Mouse (Mus musculus) frontal cortex, postnatal 25 days (tissue): ENCODE measurements around the gene Tbc1d2b.

Experiments used
- DNase-seq, 2 experiments: peaks; one replicate each; pipeline ENCODE4 v3.0.0; 2022; ENCODE audit warnings: low spot score in 2 of 2

The Tbc1d2b gene

GRCm38 (mm10) chr9:90265322-90266039 is 5.1 kb downstream of the Tbc1d2b start:
- DNase-seq = no peak

GRCm38 (mm10) chr9:90263340-90263679 is 7.3 kb downstream of the Tbc1d2b start:
- no peak for DNase-seq

- no peak for DNase-seq
These were observed 7.8 kb downstream of the Tbc1d2b start for GRCm38 (mm10) chr9:90262591-90263339.

- no peak for DNase-seq
These were observed 8.5 kb downstream of the Tbc1d2b start for GRCm38 (mm10) chr9:90262063-90262462.

- no peak for DNase-seq
These were observed 9.8 kb downstream of the Tbc1d2b start for GRCm38 (mm10) chr9:90260600-90261375.

- no peak for DNase-seq
These were observed 10.5 kb downstream of the Tbc1d2b start for GRCm38 (mm10) chr9:90260079-90260478.

GRCm38 (mm10) chr9:90259400-90259950 is 11.1 kb downstream of the Tbc1d2b start:
- no peak for DNase-seq

- no peak for DNase-seq
These were observed 12.7 kb downstream of the Tbc1d2b start for GRCm38 (mm10) chr9:90257754-90258531.

- no peak for DNase-seq
These were observed 13.4 kb downstream of the Tbc1d2b start for GRCm38 (mm10) chr9:90257220-90257619.

- DNase-seq = no peak
These were observed 14.7 kb downstream of the Tbc1d2b start for GRCm38 (mm10) chr9:90255844-90256405.

GRCm38 (mm10) chr9:90253181-90253580 is 17.4 kb downstream of the Tbc1d2b start:
- no peak for DNase-seq

- DNase-seq = no peak
These were observed 19.4 kb downstream of the Tbc1d2b start for GRCm38 (mm10) chr9:90250964-90251750.

- no peak for DNase-seq
These were observed 20.3 kb downstream of the Tbc1d2b start for GRCm38 (mm10) chr9:90250141-90250775.

GRCm38 (mm10) chr9:90249036-90249435 is 21.6 kb downstream of the Tbc1d2b start:
- no peak for DNase-seq

- no peak for DNase-seq
These were observed 22.3 kb downstream of the Tbc1d2b start for GRCm38 (mm10) chr9:90248326-90248725.

GRCm38 (mm10) chr9:90247316-90247715 is 23.3 kb downstream of the Tbc1d2b start:
- DNase-seq = no peak

GRCm38 (mm10) chr9:90245781-90246180 is 24.8 kb downstream of the Tbc1d2b start:
- DNase-seq = no peak

- DNase-seq = no peak
These were observed 25.4 kb downstream of the Tbc1d2b start for GRCm38 (mm10) chr9:90245206-90245605.

GRCm38 (mm10) chr9:90244301-90245151 is 26.1 kb downstream of the Tbc1d2b start:
- DNase-seq = no peak
